Mouse (Mus musculus) lung, postnatal 36 days (tissue): ENCODE results near the gene Klhl21.

Experiments
- DNase-seq: peaks from one replicate; pipeline ENCODE4 v3.0.0; 2022; ENCODE audit warnings: mixed read lengths

Gene Klhl21

GRCm38 (mm10) chr4:151996173-151996950 is 12.2 kb upstream of the Klhl21 start, which contains the start of gene Phf13:
TSS of gene Phf13 (minus strand) at chr4:151996258.
- peak; percentile 99 for DNase-seq

GRCm38 (mm10) chr4:151996951-151997222 is 11.7 kb upstream of the Klhl21 start:
- DNase-seq = no peak

GRCm38 (mm10) chr4:151997701-151998100 is 10.9 kb upstream of the Klhl21 start:
- DNase-seq = no peak

GRCm38 (mm10) chr4:151999481-151999880 is 9.1 kb upstream of the Klhl21 start:
- DNase-seq = no peak

- peak; percentile 86 for DNase-seq
These were observed 7.7 kb upstream of the Klhl21 start for GRCm38 (mm10) chr4:152000906-152001305.

- no peak for DNase-seq
These were observed 7.3 kb upstream of the Klhl21 start for GRCm38 (mm10) chr4:152001335-152001734.

- no peak for DNase-seq
These were observed 6.5 kb upstream of the Klhl21 start for GRCm38 (mm10) chr4:152002063-152002462.

GRCm38 (mm10) chr4:152006137-152006536 is 2.5 kb upstream of the Klhl21 start:
- peak; percentile 50 for DNase-seq

- no peak for DNase-seq
These were observed 1.8 kb upstream of the Klhl21 start for GRCm38 (mm10) chr4:152006812-152007211.

GRCm38 (mm10) chr4:152007481-152008147 is 989 bp upstream of the Klhl21 start:
- DNase-seq = peak; percentile 69

GRCm38 (mm10) chr4:152008148-152008500 is 479 bp upstream of the Klhl21 start:
- DNase-seq = no peak

- DNase-seq = peak; percentile 55
These were observed 761 bp downstream of the Klhl21 start for GRCm38 (mm10) chr4:152009076-152010051.

- peak; percentile 78 for DNase-seq
These were observed 1.6 kb downstream of the Klhl21 start for GRCm38 (mm10) chr4:152010091-152010706.

GRCm38 (mm10) chr4:152010707-152011134 is 2.1 kb downstream of the Klhl21 start:
- DNase-seq = no peak

GRCm38 (mm10) chr4:152011171-152011760 is 2.7 kb downstream of the Klhl21 start:
- peak; percentile 66 for DNase-seq

GRCm38 (mm10) chr4:152012109-152012508 is 3.5 kb downstream of the Klhl21 start:
- DNase-seq = no peak

- peak; percentile 35 for DNase-seq
These were observed 4.6 kb downstream of the Klhl21 start for GRCm38 (mm10) chr4:152013036-152013813.

- DNase-seq = no peak
These were observed 10.5 kb downstream of the Klhl21 start for GRCm38 (mm10) chr4:152019073-152019472.

GRCm38 (mm10) chr4:152020024-152020423 is 11.4 kb downstream of the Klhl21 start:
- no peak for DNase-seq

GRCm38 (mm10) chr4:152021568-152022097 is 13.0 kb downstream of the Klhl21 start:
- no peak for DNase-seq

- DNase-seq = no peak
These were observed 13.9 kb downstream of the Klhl21 start for GRCm38 (mm10) chr4:152022506-152022905.
